Mouse (Mus musculus) embryo, embryonic 10 days (tissue): ENCODE data around the gene Otx2.
"Not testable (repeated sequence)": the region's sequence is repeated elsewhere in the genome, so short reads cannot be mapped to it uniquely, and the experiment has no call there.

Experiments used
- DNase-seq: peaks from one replicate; pipeline ENCODE4 v3.0.0-alpha.2; 2015; ENCODE audit warnings: low spot score

The Otx2 gene

GRCm38 (mm10) chr14:48653676-48654510 is 19.7 kb downstream of the Otx2 start:
- no peak for DNase-seq

- no peak for DNase-seq
These were observed 20.5 kb downstream of the Otx2 start for GRCm38 (mm10) chr14:48653081-48653480.

- no peak for DNase-seq
These were observed 21.4 kb downstream of the Otx2 start for GRCm38 (mm10) chr14:48652256-48652655.

GRCm38 (mm10) chr14:48651471-48652211 is 22.0 kb downstream of the Otx2 start:
- peak; percentile 50 for DNase-seq

GRCm38 (mm10) chr14:48641462-48642395 is 31.9 kb downstream of the Otx2 start:
- DNase-seq, result no peak

GRCm38 (mm10) chr14:48633141-48633540 is 40.5 kb downstream of the Otx2 start:
- no peak for DNase-seq

GRCm38 (mm10) chr14:48632335-48632734 is 41.3 kb downstream of the Otx2 start:
- no peak for DNase-seq

- no peak for DNase-seq
These were observed 42.1 kb downstream of the Otx2 start for GRCm38 (mm10) chr14:48631486-48631885.

- DNase-seq, result no peak
These were observed 44.2 kb downstream of the Otx2 start for GRCm38 (mm10) chr14:48629404-48629803.

- DNase-seq, result no peak
These were observed 47.3 kb downstream of the Otx2 start for GRCm38 (mm10) chr14:48626271-48626670.

GRCm38 (mm10) chr14:48625331-48625694 is 48.3 kb downstream of the Otx2 start:
- DNase-seq, result no peak

- DNase-seq, result no peak
These were observed 48.9 kb downstream of the Otx2 start for GRCm38 (mm10) chr14:48624596-48625330.

GRCm38 (mm10) chr14:48622726-48623125 is 50.9 kb downstream of the Otx2 start:
- DNase-seq, result not testable (repeated sequence)

GRCm38 (mm10) chr14:48616361-48616760 is 57.3 kb downstream of the Otx2 start:
- no peak for DNase-seq

GRCm38 (mm10) chr14:48608641-48609310 is 64.8 kb downstream of the Otx2 start:
- DNase-seq, result no peak
